Mouse (Mus musculus): ENCODE measurements around the gene Pyroxd2.

DNA sequence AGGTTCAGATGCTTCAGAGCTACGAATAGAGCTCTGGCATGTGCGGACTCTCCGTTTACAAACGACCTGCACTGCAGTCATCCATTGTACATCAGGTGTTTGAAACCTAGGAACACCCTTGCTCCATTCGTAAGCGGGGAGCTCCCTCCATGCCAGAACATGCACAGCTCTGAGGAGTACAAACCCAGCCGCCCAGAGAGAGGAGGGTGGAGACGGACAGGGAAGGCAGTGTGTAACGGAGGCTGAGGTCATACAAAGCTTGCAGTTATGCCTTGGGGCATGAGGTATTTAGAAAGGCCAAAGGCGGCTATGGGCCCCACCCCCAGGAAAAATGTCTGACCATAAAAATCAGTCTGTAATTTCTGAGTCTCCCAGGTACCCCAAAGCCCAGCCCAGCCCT is 11.8 kb upstream of the Pyroxd2 start:
- no peak for TF ChIP-seq CTCF (IDR thresholded peaks at IDR 0.05)
- no peak for TF ChIP-seq EP300 (IDR thresholded peaks at IDR 0.05)

Measured in lung, postnatal 0 days (tissue).